In genomic region chr1:157346661-157347060, GRCm38 (mm10) we compare ENCODE assay signal across 28 mouse cellular contexts.
"Had no signal": no experiment of that assay in that cellular context is flagged by ENCODE, and none has a peak within 500 bp of the region (broad histone marks: within the 10 kb centered on the region; RNA-seq: fewer than 3 reads in every experiment).

No protein-coding gene starts in this region.

- H3K4me1 ChIP-seq: limb, embryonic 10.5 days; limb, embryonic 12.5 days; limb, embryonic 13.5 days; limb, embryonic 15.5 days; liver, embryonic 12.5 days; liver, embryonic 13.5 days; liver, embryonic 15.5 days; lung, embryonic 15.5 days; megakaryocyte, embryonic 14.5 days; midbrain, embryonic 10.5 days; midbrain, embryonic 12.5 days; midbrain, embryonic 13.5 days; midbrain, embryonic 15.5 days; neural tube, embryonic 12.5 days had no signal

- H3K27me3 ChIP-seq: limb, embryonic 12.5 days; limb, embryonic 13.5 days; limb, embryonic 15.5 days; liver, embryonic 12.5 days; liver, embryonic 13.5 days; liver, embryonic 15.5 days; lung, embryonic 15.5 days; megakaryocyte, embryonic 14.5 days; midbrain, embryonic 12.5 days; midbrain, embryonic 13.5 days; midbrain, embryonic 15.5 days; neural tube, embryonic 12.5 days had no signal

- H3K27ac ChIP-seq: left cerebral cortex, adult 2 months; limb, embryonic 10.5 days; limb, embryonic 12.5 days; limb, embryonic 13.5 days; limb, embryonic 15.5 days; liver, embryonic 12.5 days; liver, embryonic 13.5 days; liver, embryonic 14.5 days; liver, embryonic 15.5 days; lung, embryonic 15.5 days; macrophage; midbrain, embryonic 10.5 days; midbrain, embryonic 12.5 days; midbrain, embryonic 13.5 days; midbrain, embryonic 15.5 days; neural tube, embryonic 12.5 days had no signal

- H3K9ac ChIP-seq: limb, embryonic 12.5 days; limb, embryonic 13.5 days; limb, embryonic 15.5 days; liver, embryonic 12.5 days; liver, embryonic 13.5 days; liver, embryonic 14.5 days; liver, embryonic 15.5 days; liver, postnatal 0 days; lung, embryonic 14.5 days; lung, embryonic 15.5 days; midbrain, embryonic 12.5 days; midbrain, embryonic 13.5 days; midbrain, embryonic 15.5 days; neural tube, embryonic 12.5 days had no signal

- H3K36me3 ChIP-seq: limb, embryonic 10.5 days; limb, embryonic 12.5 days; limb, embryonic 13.5 days; limb, embryonic 15.5 days; liver, embryonic 12.5 days; liver, embryonic 13.5 days; liver, embryonic 15.5 days; lung, embryonic 15.5 days; midbrain, embryonic 10.5 days; midbrain, embryonic 12.5 days; midbrain, embryonic 13.5 days; midbrain, embryonic 15.5 days; neural tube, embryonic 12.5 days had no signal

- DNase-seq: left cerebral cortex, postnatal 4 days; liver, embryonic 13.5 days; liver, postnatal 0 days; lung, adult 18-20 months; lung, adult 2 months; lung, embryonic 14.5 days; lung, postnatal 10 days; lung, postnatal 14 days; lung, postnatal 36 days; lung, postnatal 4 days; midbrain, embryonic 14.5 days had no signal

- H3K4me3 ChIP-seq: left cerebral cortex, adult 2 months; limb, embryonic 10.5 days; limb, embryonic 12.5 days; limb, embryonic 13.5 days; limb, embryonic 15.5 days; liver, embryonic 12.5 days; liver, embryonic 13.5 days; liver, embryonic 15.5 days; lung, embryonic 15.5 days; megakaryocyte, embryonic 14.5 days; midbrain, embryonic 10.5 days; midbrain, embryonic 12.5 days; midbrain, embryonic 13.5 days; midbrain, embryonic 15.5 days; myocyte; neural tube, embryonic 12.5 days had no signal
